Mouse (Mus musculus): ENCODE results near the gene Nup62.

The Nup62 gene

DNA sequence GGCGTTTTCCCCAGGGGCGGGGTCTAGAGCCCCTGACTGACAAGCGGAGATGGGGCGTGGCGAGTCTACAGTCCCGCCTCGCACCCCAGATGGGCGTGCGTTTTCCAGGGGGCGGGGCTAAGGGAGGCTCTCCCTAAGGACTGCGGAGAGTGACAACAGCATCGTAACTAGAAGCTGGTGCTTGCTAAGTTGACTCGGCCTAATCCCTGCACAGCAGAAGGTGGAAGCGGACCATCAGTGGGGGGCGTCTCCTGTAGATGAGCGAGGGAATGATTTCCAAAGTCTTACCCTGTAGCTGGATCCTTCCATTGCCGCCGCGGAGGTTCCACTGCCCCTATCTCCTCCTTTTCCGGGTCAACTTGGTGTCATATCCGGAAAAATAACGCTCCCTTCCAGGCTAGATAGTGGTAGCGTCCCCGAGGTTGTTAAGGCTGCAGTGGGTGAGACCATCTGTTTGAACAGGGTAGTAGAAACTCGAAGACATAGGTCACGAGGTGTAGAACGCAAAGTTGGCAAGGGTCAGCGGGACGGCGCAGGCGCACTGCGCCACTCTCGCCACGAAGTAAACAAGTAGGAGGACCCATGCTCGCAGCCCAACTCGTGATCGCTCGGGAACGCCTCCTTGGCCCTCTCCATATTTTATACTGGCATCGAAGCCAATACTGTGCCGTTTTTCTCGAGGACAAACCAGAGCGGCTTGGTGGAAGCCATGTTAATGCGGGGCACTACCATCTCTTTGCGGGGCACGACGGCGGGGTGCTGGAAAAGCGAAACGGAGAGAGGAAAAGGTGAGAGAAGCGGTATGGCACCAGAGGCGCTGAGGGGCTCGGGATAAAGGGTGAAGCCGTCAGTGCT lies 32.9 kb downstream of the Nup62 start, which contains the start of the genes Akt1s1 and Tbc1d17:
Akt1s1 (plus strand) TSS at position 431 of the 855 bp plus-strand sequence.
Tbc1d17 (minus strand) TSS at position 519 of the 855 bp plus-strand sequence.
- peak; percentile 99 for DNase-seq (ENCODE audit: low spot score in 2 of 2)

GRCm38 (mm10) chr7:44849416-44850111 lies 33.7 kb downstream of the Nup62 start:
- peak; percentile 74 to 79 for DNase-seq (ENCODE audit: low spot score in 2 of 2)

GRCm38 (mm10) chr7:44850146-44850545 lies 34.3 kb downstream of the Nup62 start:
- no peak for DNase-seq (ENCODE audit: low spot score in 2 of 2)

DNA sequence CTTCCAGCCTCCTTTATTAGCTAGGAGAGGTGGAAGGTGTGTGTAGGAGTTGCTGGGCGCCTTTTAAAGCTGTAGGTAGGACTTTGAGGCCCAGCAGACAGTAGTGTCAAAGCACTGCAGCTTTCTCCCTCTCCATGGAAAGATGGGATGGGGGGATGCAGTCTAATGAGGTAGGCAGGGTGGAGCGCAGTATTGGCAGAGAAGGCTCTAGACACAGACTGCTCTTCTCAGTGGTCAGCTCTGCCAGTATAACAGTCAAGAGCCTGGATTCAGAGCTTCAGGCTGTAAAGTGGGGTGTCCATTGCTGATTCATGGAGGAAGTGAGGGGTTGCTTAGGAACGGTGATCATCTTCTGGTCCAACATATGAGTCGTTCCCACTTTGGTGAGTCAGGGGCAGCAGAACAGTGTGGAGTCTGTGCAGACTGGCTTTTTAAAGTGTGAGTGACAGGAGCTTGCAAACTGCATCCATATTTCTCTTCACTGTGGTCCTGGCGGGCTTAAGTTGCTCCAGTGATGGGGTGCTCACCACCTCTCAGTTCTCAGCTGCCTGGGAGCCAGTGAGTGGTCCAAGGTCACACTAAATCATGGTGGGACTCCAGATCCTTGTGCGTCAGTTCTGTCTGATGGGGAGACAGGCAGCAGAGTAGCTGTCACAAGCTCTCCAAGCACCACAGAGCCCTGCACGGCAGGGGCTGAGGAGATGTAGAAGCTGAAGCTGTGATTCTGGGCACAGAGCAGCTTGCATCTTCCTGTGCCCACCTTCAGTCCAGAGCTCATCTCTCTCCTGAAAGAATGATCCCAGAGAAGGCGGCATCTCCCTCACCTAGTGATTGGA lies 35.1 kb downstream of the Nup62 start:
- no peak for DNase-seq (ENCODE audit: low spot score in 2 of 2)

DNA sequence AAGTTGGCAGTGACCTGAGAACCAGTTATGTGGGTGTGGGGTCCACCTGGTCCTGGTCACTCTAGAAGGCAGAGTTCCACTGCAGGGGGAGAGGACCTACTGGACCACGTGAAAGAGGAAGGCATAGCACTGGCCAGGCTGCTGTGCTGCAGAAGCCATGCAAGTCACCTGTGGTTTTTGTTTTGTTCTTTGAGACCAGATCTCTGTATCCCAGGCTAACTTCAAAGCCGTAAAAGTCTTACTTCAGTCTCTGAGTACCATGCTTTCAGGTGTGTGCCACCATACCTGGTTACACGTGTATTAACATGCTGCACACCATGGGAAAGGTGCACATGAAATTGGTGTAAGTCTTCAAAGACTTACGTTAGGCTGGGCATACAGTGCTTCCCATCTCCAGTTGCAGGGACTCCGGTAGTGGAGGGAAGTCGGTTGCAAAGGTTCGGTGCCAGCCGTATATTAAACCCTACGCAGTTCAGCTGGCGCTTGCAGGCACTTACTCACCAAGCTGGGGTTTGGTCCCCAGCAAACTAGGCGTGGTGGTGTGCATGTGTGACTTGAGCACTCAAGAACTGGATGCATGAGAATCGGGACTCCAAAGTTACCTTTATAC lies 35.8 kb downstream of the Nup62 start:
- no peak for DNase-seq (ENCODE audit: low spot score in 2 of 2)

GRCm38 (mm10) chr7:44852259-44853027 lies 36.6 kb downstream of the Nup62 start:
- DNase-seq (ENCODE audit: low spot score in 2 of 2) = no peak

DNA sequence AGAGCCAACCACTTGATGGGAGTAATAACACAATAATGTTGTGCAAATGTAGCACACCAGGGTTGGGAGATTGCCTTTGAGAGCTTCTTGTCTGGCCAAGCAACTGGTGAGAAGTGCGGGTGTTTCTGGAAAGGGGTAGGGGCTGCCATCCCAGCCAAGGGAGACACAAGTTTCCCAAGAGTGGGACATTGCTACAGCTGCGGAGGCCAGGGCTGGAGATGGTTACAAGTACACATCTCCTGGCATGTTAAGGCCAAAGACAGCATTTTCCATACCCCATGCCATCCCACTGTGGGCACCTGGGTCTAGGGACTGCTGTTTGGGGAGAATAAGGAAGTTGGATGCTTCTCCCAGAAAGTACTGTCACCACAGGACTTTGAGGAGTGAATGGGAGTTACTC lies 37.2 kb downstream of the Nup62 start:
- no peak for DNase-seq (ENCODE audit: low spot score in 2 of 2)

DNA sequence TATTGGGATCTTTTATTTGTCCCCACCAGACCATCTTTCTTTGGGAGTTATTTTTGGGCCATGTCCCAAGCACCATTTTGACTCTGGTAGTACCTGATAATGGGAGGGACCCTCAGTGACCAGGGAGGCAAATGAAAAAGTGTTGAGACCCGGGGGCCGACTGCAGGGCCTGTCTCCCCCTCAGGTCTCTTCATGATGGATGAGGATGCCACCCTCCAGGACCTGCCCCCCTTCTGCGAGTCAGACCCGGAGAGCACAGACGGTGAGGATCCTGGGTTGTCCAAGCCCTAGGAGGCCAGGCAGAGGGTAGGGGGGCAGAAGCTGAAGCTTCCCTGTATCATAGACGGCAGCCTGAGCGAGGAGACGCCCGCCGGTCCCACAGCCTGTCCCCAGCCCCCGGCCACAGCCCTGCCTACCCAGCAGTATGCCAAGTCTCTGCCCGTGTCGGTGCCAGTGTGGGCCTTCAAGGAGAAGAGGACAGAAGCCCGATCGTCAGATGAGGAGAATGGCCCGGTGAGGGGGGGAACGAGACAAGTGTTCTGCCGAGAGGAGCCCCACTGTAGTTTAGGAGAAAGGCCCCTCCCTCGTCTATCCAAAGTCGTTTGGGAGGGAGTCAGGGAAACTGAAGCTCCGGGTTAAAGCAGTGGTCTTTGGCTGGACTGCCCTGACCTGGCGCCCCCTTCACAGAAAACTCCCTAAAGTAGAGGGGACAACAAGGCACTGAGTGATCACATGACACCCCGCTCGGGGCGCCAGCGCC lies 37.9 kb downstream of the Nup62 start:
- no peak for DNase-seq (ENCODE audit: low spot score in 2 of 2)

GRCm38 (mm10) chr7:44854356-44855031 lies 38.6 kb downstream of the Nup62 start:
- no peak for DNase-seq (ENCODE audit: low spot score in 2 of 2)

DNA sequence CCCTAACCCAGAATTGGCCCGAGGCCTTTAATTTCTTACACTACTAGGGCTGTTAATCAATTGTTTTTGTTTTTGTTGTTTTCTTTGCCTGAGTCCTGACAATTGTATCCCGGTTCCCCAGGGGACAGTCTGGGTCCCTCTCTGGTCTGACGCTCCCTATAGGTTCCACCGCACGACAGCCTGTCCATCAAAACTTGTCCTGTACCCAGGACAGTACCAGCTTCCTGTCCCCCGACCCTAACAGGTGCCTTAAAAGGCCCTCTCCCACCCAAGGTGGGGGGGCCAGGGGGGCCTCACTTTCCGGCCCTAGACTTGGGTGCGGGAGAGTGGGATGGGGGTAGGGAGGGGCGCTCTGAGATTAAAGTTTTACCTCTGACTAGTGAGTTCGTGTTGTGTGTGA lies 39.1 kb downstream of the Nup62 start:
- no peak for DNase-seq (ENCODE audit: low spot score in 2 of 2)

DNA sequence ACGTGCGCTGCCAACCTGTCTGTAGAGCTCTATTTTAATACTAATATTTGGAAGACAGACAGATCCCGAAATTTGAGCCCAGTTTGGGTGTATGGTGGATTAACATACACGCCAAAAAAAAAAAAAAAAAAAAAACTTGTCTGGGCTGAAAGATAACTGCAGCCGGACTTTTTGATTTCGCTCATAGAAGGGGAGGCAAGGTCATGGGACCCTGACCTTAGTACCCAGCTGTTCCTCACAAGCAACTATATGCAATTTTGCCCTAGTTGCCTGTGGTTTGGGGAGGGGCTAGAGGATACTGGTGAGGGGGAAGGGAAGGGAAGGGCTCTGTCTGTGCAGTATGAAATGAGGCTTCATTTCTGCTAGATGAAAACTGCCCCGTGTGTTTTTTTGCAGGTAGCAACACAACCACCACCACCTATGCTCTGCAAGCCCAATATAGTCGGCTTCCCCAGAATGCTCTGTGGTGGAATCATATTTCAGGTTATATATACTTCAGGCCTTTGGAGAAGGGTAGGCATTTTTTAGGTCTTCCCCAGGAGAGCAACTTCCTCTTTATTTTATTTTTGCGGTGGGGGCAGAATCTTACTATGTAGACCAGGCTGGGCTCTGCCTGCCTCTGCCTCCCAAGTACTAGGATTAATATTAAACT lies 40.5 kb downstream of the Nup62 start:
- no peak for DNase-seq (ENCODE audit: low spot score in 2 of 2)

DNA sequence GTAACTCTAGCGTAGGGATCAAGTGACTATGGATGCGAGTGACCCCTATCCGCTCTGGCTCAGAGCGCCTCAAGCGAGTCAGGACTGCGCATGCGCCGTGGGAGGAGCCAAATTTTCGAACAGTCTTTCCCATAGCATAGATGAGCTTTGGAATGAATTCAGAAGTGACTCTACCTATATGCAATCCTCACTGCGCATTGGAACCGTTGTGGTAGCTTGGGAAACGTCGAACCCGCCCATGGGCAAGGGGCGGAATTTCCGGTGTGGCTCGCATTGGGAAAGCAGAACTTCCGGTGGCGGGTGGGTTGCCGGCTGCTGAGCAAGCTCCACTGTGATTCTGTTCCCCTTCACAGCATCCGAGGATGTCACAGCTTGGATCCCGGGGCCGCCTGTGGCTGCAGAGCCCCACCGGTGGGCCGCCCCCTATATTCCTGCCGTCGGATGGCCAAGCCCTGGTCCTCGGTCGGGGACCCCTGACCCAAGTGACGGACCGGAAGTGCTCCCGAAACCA lies 41.2 kb downstream of the Nup62 start, which contains the start of gene Pnkp:
Pnkp (plus strand) TSS at position 98 of the 511 bp plus-strand sequence.
- DNase-seq (ENCODE audit: low spot score in 2 of 2) = peak; percentile 86 to 87

DNA sequence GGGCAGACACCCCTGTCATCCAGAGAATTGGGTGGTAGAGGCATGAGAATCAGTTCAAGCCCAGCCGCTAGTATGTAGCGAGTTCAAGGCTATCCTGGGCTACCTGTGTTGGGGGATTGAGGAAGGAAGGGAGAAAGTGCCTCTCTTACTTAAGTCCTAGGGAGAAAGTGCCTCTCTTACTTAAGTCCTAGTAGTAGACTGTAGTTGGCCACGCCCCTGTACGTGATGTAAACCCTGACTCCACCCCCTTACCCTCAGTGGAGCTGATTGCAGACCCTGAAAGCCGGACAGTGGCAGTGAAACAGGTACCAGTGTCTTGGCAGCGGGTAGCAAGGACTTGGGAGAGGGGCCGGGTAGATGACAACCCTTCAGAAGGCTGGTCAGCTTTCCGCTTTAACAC lies 42.0 kb downstream of the Nup62 start:
- DNase-seq (ENCODE audit: low spot score in 2 of 2) = no peak

DNA sequence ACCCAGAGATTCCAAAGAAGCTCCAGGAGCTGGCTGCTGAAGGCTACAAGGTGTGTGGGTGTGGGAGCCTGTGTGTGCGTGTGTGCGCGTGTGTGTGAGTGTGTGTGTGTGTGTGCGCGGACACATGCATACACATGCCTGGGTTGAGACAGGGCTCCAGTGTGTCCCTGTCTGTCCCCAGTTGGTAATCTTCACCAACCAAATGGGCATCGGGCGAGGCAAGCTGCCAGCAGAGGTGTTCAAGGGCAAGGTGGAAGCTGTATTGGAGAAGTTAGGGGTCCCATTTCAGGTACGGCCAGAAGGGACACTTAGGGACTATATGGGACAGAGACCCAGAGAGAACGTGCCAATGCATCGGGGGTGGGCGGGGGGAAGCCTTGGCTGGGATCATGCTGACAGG lies 44.0 kb downstream of the Nup62 start:
- DNase-seq (ENCODE audit: low spot score in 2 of 2) = no peak

- DNase-seq (ENCODE audit: low spot score in 2 of 2) = no peak
Measured at GRCm38 (mm10) chr7:44860576-44861428, 44.9 kb downstream of the Nup62 start.

- no peak for DNase-seq (ENCODE audit: low spot score in 2 of 2)
Measured at GRCm38 (mm10) chr7:44861429-44861816, 45.5 kb downstream of the Nup62 start.

DNA sequence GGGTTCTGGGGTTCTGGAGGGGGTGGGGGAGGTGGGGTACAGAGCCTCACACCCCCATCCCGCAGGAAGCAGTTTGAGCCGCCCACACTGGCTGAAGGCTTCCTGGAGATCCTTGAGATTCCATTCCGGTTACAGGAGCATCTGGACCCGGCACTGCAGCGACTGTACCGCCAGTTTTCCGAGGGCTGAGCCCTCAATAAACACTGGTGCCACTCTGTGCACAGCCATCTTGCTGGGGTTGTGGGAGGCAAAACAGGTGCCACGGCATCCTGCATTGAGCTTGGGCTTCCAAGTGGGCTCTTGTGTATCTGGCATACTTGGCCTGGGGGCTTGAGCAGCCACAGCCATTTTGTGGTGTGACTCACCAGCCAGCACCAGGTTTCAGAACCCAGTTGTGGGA lies 46.5 kb downstream of the Nup62 start:
- DNase-seq (ENCODE audit: low spot score in 2 of 2) = no peak

GRCm38 (mm10) chr7:44863210-44863609 lies 47.3 kb downstream of the Nup62 start:
- DNase-seq (ENCODE audit: low spot score in 2 of 2) = no peak
